Mouse (Mus musculus) intestine, embryonic 14.5 days (tissue): ENCODE data around the gene Arrb1. TPM values are rescaled to one million over a fixed set of nuclear protein-coding genes. Genes with fewer than 3 reads are reported as not detected.
A peak's percentile ranks its signal among the peaks of the same experiment; 100 is the strongest.

Source experiments
- ATAC-seq: fragments of 200-750 bp; cut with Nextera tagmentation; replicated peaks from 2 replicates; pipeline ENCODE4 v1.8.0; 2017; ENCODE audit warnings: low read depth, moderate number of reproducible peaks, moderate TSS enrichment, moderate library complexity; ENCODE audit not compliant: low FRiP score, low TSS enrichment
- DNase-seq: peaks from one replicate; pipeline ENCODE4 v3.0.0-alpha.2; 2018; ENCODE audit warnings: low spot score
- H3K27ac ChIP-seq: fragments of 300-500 bp; sonication (generic); 2 replicates; pipeline ENCODE4 v1.5.1; 2014; ENCODE audit warnings: low read depth, mild to moderate bottlenecking, control low read depth
- H3K27me3 ChIP-seq: fragments of 300-500 bp; sonication (generic); replicated peaks from 2 replicates; pipeline ENCODE4 v1.6.1; 2014; ENCODE audit warnings: low read length, control low read depth; ENCODE audit not compliant: control insufficient read depth, insufficient read depth
- H3K36me3 ChIP-seq: fragments of 300-500 bp; sonication (generic); 2 replicates; pipeline ENCODE4 v1.6.1; 2014; ENCODE audit warnings: low read length, control low read depth; ENCODE audit not compliant: control insufficient read depth, insufficient read depth
- H3K4me1 ChIP-seq: fragments of 300-500 bp; sonication (generic); replicated peaks from 2 replicates; pipeline ENCODE4 v1.6.1; 2014; ENCODE audit warnings: low read length, control low read depth, mixed read lengths; ENCODE audit not compliant: control insufficient read depth, insufficient read depth
- H3K4me2 ChIP-seq: fragments of 300-500 bp; sonication (generic); 2 replicates; pipeline ENCODE4 v1.6.1; 2014; ENCODE audit warnings: low read length
- H3K4me3 ChIP-seq: fragments of 300-500 bp; sonication (generic); 2 replicates; pipeline ENCODE4 v1.5.1; 2014; ENCODE audit warnings: low read depth, low read length, control low read depth, mixed read lengths
- H3K9ac ChIP-seq: fragments of 300-500 bp; sonication (generic); 2 replicates; pipeline ENCODE4 v1.6.1; 2014; ENCODE audit warnings: mild to moderate bottlenecking, low read length
- H3K9me3 ChIP-seq: fragments of 300-500 bp; sonication (generic); 2 replicates; pipeline ENCODE4 v1.6.1; 2016; ENCODE audit warnings: low read length, control low read depth; ENCODE audit not compliant: control insufficient read depth
- WGBS: fragments of 180-500 bp; shearing (Covaris S2); extraction: QIAGEN DNeasy Blood & Tissue Kit; methylation state at CpG from one replicate; pipeline ENCODE4 v1.1.7; 2014; 5-methylcytosine and 5-hydroxymethylcytosine counted together
- polyA plus RNA-seq: library from polyadenylated mRNA; unstranded; fragments of >200 nt; fragmentation: Nextera tagmentation; extraction: Ambion mirVana; gene quantifications from 2 replicates; pipeline ENCODE4 v1.2.1, GENCODE M21; 2014

Gene Arrb1
- polyA plus RNA-seq, 1 experiment from 2014 or later, result 5.3 TPM

DNA sequence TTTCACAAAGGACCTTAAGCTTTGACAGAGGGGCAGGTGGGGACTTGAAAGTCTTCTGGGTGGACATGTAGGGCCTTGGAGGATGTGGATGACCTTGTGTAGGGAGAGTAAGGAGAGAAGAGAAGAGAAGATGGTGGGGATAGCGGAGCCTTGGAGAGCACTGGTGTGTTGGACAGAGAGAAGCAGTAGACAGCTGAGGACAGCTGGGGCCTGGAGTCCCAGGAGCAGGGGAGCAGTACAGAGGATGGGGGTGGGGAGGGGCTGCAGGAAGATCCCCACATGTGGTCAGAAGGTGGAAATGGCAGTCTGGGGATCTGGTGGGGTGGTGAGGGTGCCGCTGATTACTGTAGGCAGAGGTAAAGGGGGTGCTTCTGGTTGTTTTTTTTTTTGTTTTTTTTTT, 4.8 kb downstream of the Arrb1 start:
- WGBS, result 34% methylated on average over 2 of the region's 2 CpGs
- H3K4me1 ChIP-seq, result peaks cover 50% of the 10 kb centered on the region
- H3K27me3 ChIP-seq, result no peaks in the 10 kb centered on the region
- H3K9ac ChIP-seq, result no peak overlapping the region
- H3K36me3 ChIP-seq, result 0 out of 2 replicates have a peak, but pooled peaks cover 2% of the 10 kb centered on the region
- H3K27ac ChIP-seq, result no peak overlapping the region
- no peak overlapping the region for H3K4me3 ChIP-seq
- peak overlapping the region; percentile 36 for H3K4me2 ChIP-seq
- H3K9me3 ChIP-seq, result no peaks in the 10 kb centered on the region
- no peak for DNase-seq
- ATAC-seq, result no peak

DNA sequence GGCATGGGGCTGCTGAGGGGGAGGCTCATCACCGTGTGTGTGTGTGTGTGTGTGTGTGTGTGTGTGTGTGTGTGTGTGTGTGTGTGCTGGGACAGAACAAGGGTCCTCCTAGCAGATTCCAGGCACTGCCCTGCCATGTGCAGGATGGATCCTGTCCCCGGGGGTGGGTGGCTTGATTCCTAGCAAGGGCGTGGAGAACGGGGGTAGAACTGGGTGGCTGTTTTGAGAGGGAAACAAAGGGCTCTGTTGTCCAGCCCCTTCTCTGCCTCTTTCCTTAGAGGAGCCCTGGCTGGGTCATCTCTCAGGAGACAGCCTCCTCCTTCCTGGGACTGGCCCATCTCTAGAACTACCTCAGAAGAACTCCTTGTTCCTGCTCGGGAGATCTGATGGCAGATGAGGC, 5.9 kb downstream of the Arrb1 start:
- H3K36me3 ChIP-seq, result peaks cover 6% of the 10 kb centered on the region; the same call in 1 of the 2 replicates
- H3K27ac ChIP-seq, result no peak overlapping the region
- H3K9ac ChIP-seq, result no peak overlapping the region
- WGBS, result 49% methylated on average over 5 of the region's 5 CpGs
- ATAC-seq (no peak), DNase-seq (no peak)
- H3K4me3 ChIP-seq, result no peak overlapping the region
- H3K27me3 ChIP-seq, result no peaks in the 10 kb centered on the region
- H3K4me1 ChIP-seq, result peaks cover 56% of the 10 kb centered on the region
- no peaks in the 10 kb centered on the region for H3K9me3 ChIP-seq
- no peak overlapping the region for H3K4me2 ChIP-seq

DNA sequence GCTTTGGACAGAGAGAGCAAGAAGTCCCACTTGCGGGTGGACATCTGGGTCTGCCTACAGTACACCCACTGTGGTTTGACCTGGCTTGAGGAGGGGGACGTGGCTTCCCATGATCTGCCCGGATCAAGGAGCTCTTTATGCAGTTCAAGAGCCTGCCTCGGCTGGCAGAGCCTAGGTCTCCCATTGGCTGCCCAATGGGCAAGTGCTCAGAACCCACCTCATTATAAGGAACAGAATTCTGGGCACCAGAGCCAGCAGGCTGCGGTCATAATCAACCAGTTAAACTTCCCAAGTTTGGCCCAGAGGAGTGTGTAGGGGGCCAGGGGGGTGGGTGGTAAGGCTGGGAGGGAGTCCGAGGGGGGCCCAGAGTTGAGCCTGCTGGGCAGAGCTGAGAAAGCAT, 9.0 kb downstream of the Arrb1 start:
- H3K27me3 ChIP-seq, result no peaks in the 10 kb centered on the region
- H3K9ac ChIP-seq, result no peak overlapping the region
- ATAC-seq (no peak), DNase-seq (no peak)
- H3K4me2 ChIP-seq, result no peak overlapping the region
- no peak overlapping the region for H3K27ac ChIP-seq
- 66% methylated on average over 6 of the region's 6 CpGs for WGBS
- H3K4me1 ChIP-seq, result peaks cover 47% of the 10 kb centered on the region
- no peaks in the 10 kb centered on the region for H3K9me3 ChIP-seq
- peaks cover 6% of the 10 kb centered on the region; the same call in 1 of the 2 replicates for H3K36me3 ChIP-seq
- no peak overlapping the region for H3K4me3 ChIP-seq

DNA sequence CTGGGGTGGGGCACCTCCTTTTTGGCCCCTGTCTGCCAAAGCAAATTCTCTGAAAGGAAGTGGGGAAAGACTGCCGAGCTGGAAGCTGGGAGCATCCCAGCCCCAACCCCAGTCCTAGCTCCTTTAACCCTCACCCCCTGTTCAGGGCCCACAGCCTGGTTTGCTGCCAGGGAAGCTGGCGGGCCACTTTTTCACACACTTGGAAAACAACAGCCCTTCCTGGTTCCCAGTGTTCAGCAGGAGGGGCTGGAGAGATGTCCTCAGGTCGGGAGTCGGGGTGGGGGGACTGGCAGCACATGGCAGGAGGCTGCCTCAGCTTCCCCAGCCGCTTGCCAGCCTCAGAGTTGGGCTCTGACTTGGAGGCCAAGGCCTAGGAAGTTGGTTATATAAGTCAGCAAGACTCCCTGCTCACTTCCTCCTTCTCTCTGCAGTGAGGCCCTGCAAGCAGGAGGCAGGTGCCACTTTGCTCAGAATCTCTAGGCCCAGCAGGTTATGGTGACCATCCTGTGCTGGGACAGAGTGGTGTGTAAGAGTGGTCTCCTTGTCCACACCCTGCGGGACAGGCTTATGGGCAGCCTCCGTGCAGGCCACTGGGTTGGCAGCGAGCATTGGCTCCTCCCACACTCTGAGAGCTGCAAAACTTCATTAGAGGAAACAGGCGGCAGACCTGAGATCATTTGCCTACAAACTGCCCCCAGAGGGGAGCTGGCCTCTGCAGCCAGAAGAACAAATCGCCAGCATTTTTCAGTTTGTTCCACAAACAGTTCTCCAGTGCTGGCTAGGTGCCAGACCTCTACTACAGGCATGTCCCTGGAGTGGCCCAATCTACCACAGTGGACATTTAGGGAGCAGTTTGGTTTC, 10.8 kb downstream of the Arrb1 start:
- DNase-seq (peak; percentile 79), ATAC-seq (peak; percentile 49)
- Histone ChIP-seq H3K9me3 (no peaks in the 10 kb centered on the region), H3K36me3 (peaks cover 6% of the 10 kb centered on the region; the same call in 1 of the 2 replicates), H3K27ac (peak overlapping the region; percentile 47), H3K9ac (no peak overlapping the region), H3K4me2 (no peak overlapping the region), H3K4me1 (peaks cover 29% of the 10 kb centered on the region), H3K27me3 (no peaks in the 10 kb centered on the region), H3K4me3 (no peak overlapping the region)
- WGBS, result 27% methylated on average over 10 of the region's 10 CpGs

DNA sequence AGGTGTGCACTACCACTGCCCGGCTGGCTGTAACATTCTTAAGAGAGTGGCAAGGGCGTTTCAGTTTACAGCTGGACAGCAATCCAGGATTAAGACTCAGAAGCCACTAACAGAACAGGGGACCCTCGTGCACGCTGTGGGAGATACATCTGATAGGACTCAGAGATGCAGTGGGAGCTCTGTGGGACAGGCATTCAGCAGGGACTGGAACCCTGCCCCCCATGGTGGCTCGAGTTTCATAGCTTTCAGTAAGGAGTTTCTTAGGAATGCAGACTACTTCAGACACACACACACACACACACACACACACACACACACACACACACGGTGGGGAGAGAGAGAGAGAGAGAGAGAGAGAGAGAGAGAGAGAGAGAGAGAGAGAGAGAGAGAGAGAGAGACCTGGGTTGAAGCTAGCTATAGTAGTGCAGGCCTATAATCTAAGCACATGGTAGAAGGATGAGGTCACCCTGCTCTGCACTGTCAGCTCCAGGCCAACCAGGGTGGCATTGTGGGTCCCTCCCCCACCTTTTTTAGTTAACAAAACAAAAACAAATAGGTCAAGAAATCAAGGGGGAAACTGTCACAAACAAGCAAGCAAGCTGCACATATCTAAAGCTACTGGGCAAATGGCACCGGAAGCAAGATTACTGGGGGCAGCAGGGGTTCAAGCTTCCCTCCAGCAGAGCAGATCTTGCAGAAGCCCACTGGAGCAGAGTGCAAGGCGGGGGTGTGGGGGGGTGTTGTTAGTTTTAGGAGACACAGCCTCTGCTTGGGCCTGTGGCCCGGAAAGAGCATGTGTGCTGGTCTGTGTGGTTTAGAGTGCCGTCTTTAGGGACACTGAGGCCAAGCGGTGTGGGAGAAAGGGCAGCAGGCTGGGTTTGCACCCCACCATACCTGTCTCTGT, 12.6 kb downstream of the Arrb1 start:
- H3K27me3 ChIP-seq, result no peaks in the 10 kb centered on the region
- 33% methylated on average over 11 of the region's 11 CpGs for WGBS
- H3K36me3 ChIP-seq, result peaks cover 6% of the 10 kb centered on the region; the same call in 1 of the 2 replicates
- no peak overlapping the region for H3K9ac ChIP-seq
- 0 out of 2 replicates have a peak overlapping the region, but pooled peaks have one; percentile 11 for H3K27ac ChIP-seq
- DNase-seq (no peak), ATAC-seq (no peak)
- H3K4me2 ChIP-seq, result no peak overlapping the region
- no peaks in the 10 kb centered on the region for H3K9me3 ChIP-seq
- no peak overlapping the region for H3K4me3 ChIP-seq
- peaks cover 34% of the 10 kb centered on the region for H3K4me1 ChIP-seq

DNA sequence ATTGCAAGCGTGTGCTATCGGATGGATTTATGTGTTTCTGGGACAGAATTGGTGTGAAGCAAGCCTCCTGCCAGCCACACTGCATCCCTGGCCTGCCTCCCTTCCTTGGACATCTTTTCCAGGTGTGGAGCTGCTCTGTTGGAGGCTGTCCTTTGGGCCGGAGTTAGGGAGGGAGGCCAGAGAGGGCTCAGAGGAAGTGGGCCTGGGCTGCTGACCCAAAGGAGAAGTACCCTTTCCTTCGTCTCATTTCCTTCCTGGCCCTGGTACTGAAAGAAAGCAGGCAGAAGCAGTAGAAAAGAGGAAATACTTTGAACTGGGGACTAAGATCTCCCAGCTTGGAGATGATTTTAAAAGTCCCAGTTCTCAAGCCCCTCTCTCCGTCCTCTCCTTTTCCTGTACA, 14.4 kb downstream of the Arrb1 start:
- no peaks in the 10 kb centered on the region for H3K27me3 ChIP-seq
- no peak overlapping the region for H3K9ac ChIP-seq
- 79% methylated on average over 5 of the region's 5 CpGs for WGBS
- H3K9me3 ChIP-seq, result no peaks in the 10 kb centered on the region
- H3K4me3 ChIP-seq, result no peak overlapping the region
- DNase-seq, result no peak
- H3K4me2 ChIP-seq, result no peak overlapping the region
- ATAC-seq, result no peak
- H3K4me1 ChIP-seq, result peaks cover 48% of the 10 kb centered on the region
- no peak overlapping the region for H3K27ac ChIP-seq
- H3K36me3 ChIP-seq, result peaks cover 6% of the 10 kb centered on the region; the same call in 1 of the 2 replicates

DNA sequence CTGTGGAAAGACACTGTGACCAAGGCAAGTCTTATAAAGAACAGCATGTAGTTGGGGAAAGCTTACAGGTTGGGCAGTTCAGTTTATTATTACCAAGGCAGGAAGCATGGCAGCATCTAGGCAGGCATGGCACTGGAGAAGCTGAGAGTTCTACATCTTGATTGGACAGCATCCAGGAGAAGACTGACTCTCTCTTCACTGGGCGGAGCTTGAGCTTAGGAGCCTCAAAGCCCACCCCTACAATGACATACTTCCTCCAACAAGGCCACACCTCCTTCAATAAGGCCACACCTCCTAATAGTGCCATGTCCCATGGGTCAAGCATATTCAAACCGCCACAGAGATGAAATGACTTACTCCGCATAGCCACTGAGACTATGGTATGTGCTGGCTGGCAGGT, 16.4 kb downstream of the Arrb1 start:
- Histone ChIP-seq H3K4me3 (no peak overlapping the region), H3K9me3 (no peaks in the 10 kb centered on the region), H3K36me3 (no peaks in the 10 kb centered on the region), H3K4me1 (peaks cover 31% of the 10 kb centered on the region), H3K4me2 (no peak overlapping the region), H3K27me3 (no peaks in the 10 kb centered on the region), H3K27ac (no peak overlapping the region), H3K9ac (no peak overlapping the region)
- ATAC-seq, result no peak
- WGBS, result 93% methylated on average over 3 of the region's 3 CpGs
- DNase-seq, result no peak

DNA sequence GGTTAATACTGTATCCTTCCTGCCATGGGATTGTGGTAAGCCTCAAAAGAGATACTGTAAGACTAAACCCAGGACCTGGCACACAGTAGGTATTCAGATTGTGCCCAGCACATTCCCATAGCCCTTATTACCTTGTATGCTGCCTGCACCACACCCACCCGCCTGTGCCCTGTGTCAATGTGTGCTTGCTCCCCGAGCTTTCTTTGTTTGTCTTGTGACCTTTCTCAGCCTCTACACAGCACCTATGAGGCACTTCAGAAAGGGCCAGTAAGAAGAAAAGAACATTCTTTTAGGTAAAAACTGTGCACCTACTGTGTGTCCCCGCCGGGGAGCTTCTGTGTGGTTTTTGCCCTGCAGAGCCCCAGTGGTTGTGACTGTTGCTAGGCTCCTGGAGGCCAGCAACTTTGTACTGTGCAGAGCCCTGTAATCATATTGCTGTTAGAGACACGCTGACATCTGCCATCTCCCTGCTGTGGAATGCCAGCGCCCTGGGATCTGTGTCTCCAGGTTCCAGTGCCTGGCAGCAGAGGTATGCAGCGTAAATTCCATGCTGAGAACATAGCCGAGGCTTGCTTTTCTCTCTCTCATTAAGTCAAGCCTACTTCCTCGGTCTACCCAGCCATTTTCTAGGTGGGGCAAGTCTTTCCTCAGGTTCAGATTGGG, 18.1 kb downstream of the Arrb1 start:
- Histone ChIP-seq H3K4me1 (peaks cover 24% of the 10 kb centered on the region), H3K36me3 (no peaks in the 10 kb centered on the region), H3K4me2 (peak overlapping the region; percentile 24; the same call in 1 of the 2 replicates), H3K27me3 (no peaks in the 10 kb centered on the region), H3K27ac (peak overlapping the region; percentile 51), H3K9me3 (no peaks in the 10 kb centered on the region), H3K4me3 (no peak overlapping the region), H3K9ac (no peak overlapping the region)
- 21% methylated on average over 9 of the region's 9 CpGs for WGBS
- ATAC-seq (peak; percentile 33; the same call in 1 of the 2 replicates), DNase-seq (no peak)
